Mouse (Mus musculus) G1E (cell line): Measurements from ENCODE around the gene Clec12b. TPM values are rescaled to one million over a fixed set of nuclear protein-coding genes. Genes with fewer than 3 reads are reported as not detected.

Experiments used
- ATAC-seq: 2 replicates; pipeline ENCODE4 v1.8.0; 2016; ENCODE audit warnings: mild to moderate bottlenecking; ENCODE audit not compliant: insufficient number of reproducible peaks, poor library complexity, low FRiP score, severe bottlenecking; ENCODE audit errors: extremely low read depth
- DNase-seq: peaks from one replicate; pipeline ENCODE4 v3.0.0; 2012; ENCODE audit warnings: low spot score
- H3K27me3 ChIP-seq: 2 replicates; pipeline ENCODE4 v1.6.1; 2012; ENCODE audit warnings: mild to moderate bottlenecking, low read length, inconsistent platforms; ENCODE audit not compliant: insufficient read depth
- H3K36me3 ChIP-seq: replicated peaks from 2 replicates; pipeline ENCODE3; 2012; ENCODE audit warnings: mild to moderate bottlenecking, inconsistent platforms
- H3K4me1 ChIP-seq: 2 replicates; pipeline ENCODE4 v1.6.1; 2012; ENCODE audit warnings: low read depth, low read length, inconsistent platforms, mixed read lengths; ENCODE audit not compliant: insufficient read depth
- H3K4me3 ChIP-seq: 2 replicates; pipeline ENCODE4 v1.5.1; 2012; ENCODE audit warnings: low read depth, mild to moderate bottlenecking, inconsistent platforms, low read length, moderate library complexity, mixed read lengths
- H3K9me3 ChIP-seq: replicated peaks from 2 replicates; pipeline ENCODE4 v1.6.1; 2012; ENCODE audit warnings: inconsistent platforms
- CTCF ChIP-seq: IDR thresholded peaks from 2 replicates; pipeline ENCODE4 v1.5.1; 2012; ENCODE audit warnings: low read depth, low read length, inconsistent platforms, mixed read lengths
- GATA1 ChIP-seq: IDR thresholded peaks from 2 replicates; pipeline ENCODE4 v1.6.1; 2012; ENCODE audit warnings: borderline replicate concordance, low read length, inconsistent platforms, mixed read lengths
- GATA2 ChIP-seq: IDR thresholded peaks from 2 replicates; pipeline ENCODE4 v1.6.1; 2012; ENCODE audit warnings: low read depth, low read length, inconsistent platforms, borderline replicate concordance
- POLR2AphosphoS5 ChIP-seq: IDR thresholded peaks from 2 replicates; pipeline ENCODE4 v1.6.1; 2012; ENCODE audit warnings: low read depth, low read length, inconsistent platforms; ENCODE audit not compliant: insufficient replicate concordance
- TAL1 ChIP-seq: conservative IDR thresholded peaks from 2 replicates; pipeline ENCODE4 v1.6.1; 2012; ENCODE audit warnings: low read depth, low read length, inconsistent platforms, mixed read lengths
- polyA plus RNA-seq: library from polyadenylated mRNA; stranded (reverse); fragments of >175 nt; gene quantifications from 2 replicates; pipeline ENCODE4 v1.2.3, GENCODE M21; 2012
- total RNA-seq, 2 experiments: library from RNA; stranded (forward) in 1 of 2; stranded (reverse) in 1 of 2; fragments of 200-1000 nt in 1 of 2; fragments of >200 nt in 1 of 2; fragmentation: Nextera tagmentation in 1 of 2; gene quantifications; 2 replicates each; pipeline ENCODE4 v1.2.3; 2014 to 2017

Gene Clec12b
- total and polyA plus RNA-seq, 3 experiments = 0.11 TPM; not detected in 2

DNA sequence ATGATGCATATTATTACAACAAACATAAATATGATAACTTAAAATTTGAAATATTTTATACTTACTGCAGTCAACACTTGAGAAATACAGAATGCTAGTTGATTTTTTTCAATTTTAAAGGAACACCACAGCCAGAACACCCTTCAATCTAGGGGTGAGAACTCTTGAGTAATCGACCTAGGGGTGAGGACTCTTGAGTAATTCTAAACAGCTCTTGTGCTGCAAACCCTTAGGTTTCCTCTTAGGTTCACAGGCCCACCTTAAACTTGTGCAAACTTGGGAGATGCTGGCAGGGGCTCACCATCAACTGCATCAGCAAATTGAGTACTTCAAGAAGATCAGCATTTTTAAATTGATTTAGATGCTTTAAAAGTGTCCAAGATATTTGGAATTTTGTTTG lies 47.9 kb downstream of the Clec12b start:
- H3K27me3 ChIP-seq = no peaks in the 10 kb centered on the region
- DNase-seq = no peak
- no peak for ATAC-seq
- no peaks in the 10 kb centered on the region for H3K4me1 ChIP-seq
- H3K9me3 ChIP-seq = peaks cover 25% of the 10 kb centered on the region
- TF ChIP-seq TAL1 (no peak), GATA2 (no peak), GATA1 (no peak), POLR2AphosphoS5 (no peak), CTCF (no peak)
- H3K4me3 ChIP-seq = no peak overlapping the region
- H3K36me3 ChIP-seq = no peaks in the 10 kb centered on the region

DNA sequence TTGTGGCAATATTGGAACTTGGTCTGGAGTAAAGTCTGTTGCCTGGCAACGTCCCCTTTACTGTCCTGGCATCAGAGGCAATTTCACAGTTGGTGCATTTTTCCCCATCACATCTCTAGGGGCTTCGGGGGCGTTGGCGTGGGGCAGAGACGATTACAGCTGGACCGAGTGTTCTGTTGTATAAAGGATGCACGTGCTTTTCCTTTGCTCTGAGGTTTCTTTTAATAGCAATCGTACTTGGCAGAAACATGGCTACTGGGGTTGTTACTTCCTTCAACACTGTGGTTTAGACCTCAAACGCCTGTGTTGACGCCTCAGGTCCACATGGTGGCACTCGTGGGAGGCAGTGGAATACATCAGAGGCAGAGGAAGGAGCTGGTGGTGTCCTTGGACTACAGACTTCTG lies 52.0 kb downstream of the Clec12b start:
- Histone ChIP-seq H3K4me3 (no peak overlapping the region), H3K27me3 (no peaks in the 10 kb centered on the region), H3K4me1 (no peaks in the 10 kb centered on the region), H3K36me3 (no peaks in the 10 kb centered on the region), H3K9me3 (peaks cover 31% of the 10 kb centered on the region)
- ATAC-seq (no peak), DNase-seq (no peak)
- TF ChIP-seq TAL1 = no peak
- no peak for TF ChIP-seq POLR2AphosphoS5
- no peak for TF ChIP-seq GATA1
- TF ChIP-seq CTCF = no peak
- TF ChIP-seq GATA2 = no peak

GRCm38 (mm10) chr6:129331610-129332009 lies 54.1 kb downstream of the Clec12b start, which contains the start of gene 4922502D21Rik:
Gene 4922502D21Rik (minus strand): TSS chr6:129331796.
- TF ChIP-seq POLR2AphosphoS5 = no peak
- TF ChIP-seq CTCF = no peak
- no peak for TF ChIP-seq GATA1
- no peak for TF ChIP-seq GATA2
- no peak for TF ChIP-seq TAL1
- H3K36me3 ChIP-seq = no peaks in the 10 kb centered on the region
- DNase-seq = no peak
- no peak for ATAC-seq
- no peak within 1 kb of the TSS for H3K4me3 ChIP-seq
- H3K27me3 ChIP-seq = no peaks in the 10 kb centered on the region
- peaks cover 28% of the 10 kb centered on the region for H3K9me3 ChIP-seq
- no peaks in the 10 kb centered on the region for H3K4me1 ChIP-seq

DNA sequence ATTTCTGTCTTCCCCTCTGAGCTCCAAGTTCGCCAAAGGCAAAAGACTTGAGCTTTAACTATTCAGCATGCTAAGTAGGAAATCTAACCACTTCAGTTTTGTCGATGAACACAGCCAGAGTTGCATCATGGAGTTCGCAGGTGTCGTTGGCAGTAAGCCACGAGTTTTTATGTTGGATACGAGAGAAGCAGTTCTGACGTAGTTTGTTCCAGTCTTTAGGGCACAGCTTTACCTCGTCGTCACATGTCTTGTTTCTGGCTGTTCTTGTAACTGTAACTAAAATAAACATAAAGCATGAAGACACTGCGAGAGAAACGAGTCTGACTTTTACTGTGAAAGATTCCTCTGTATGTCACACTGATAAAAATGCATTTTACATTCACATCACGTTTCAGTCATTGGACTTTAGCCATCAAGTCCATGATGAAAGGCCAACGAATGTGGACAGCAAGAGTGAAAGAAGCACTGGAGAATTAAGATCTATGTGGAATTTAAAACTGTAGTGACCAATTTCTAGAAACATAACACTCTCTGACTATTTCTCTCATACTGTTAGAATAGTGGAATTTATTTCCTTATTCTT lies 59.0 kb downstream of the Clec12b start:
- no peak for DNase-seq
- TF ChIP-seq GATA2 = no peak
- TF ChIP-seq GATA1 = no peak
- Histone ChIP-seq H3K27me3 (no peaks in the 10 kb centered on the region), H3K9me3 (peaks cover 19% of the 10 kb centered on the region), H3K4me3 (no peak overlapping the region), H3K36me3 (no peaks in the 10 kb centered on the region), H3K4me1 (no peaks in the 10 kb centered on the region)
- ATAC-seq = no peak

DNA sequence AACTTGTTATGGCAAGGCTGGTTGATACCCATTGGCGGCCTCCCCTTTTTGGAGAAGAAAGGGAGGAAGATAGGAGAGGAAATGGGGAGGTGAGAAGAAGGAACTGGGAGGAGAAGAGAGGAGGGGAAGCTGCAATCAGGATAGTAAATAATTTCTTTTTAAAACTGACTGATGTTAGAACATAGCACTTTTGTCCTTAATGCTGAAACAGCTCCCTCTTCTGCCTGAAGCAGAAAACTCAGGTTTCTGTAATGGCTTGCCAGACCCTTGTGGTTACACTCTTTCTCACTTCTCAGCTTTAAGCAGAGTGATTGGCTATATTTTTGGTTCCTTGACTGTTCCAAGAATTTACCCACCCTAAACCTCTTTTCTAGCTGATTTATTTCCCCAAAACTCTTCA lies 59.7 kb downstream of the Clec12b start:
- ATAC-seq = no peak
- H3K9me3 ChIP-seq = peaks cover 17% of the 10 kb centered on the region
- H3K4me1 ChIP-seq = no peaks in the 10 kb centered on the region
- no peak overlapping the region for H3K4me3 ChIP-seq
- DNase-seq = no peak
- TF ChIP-seq CTCF = no peak
- TF ChIP-seq TAL1 = no peak
- no peaks in the 10 kb centered on the region for H3K36me3 ChIP-seq
- no peaks in the 10 kb centered on the region for H3K27me3 ChIP-seq

Other genes starting within 250 kb of the Clec12b start
- gene Clec2d, start 205.3 kb downstream of the Clec12b start, total RNA-seq (2014; fragmentation: Nextera tagmentation) = not detected in 2 replicates
- 0.12 TPM in 1 of 2 replicates, not detected in the other for gene Clec2d, start 205.3 kb downstream of the Clec12b start, total RNA-seq (2017)
- not detected in 2 replicates for gene Clec2d, start 205.3 kb downstream of the Clec12b start, polyA plus RNA-seq
- not detected in 2 replicates for gene Cd69, start 110.4 kb downstream of the Clec12b start, total RNA-seq (2014; fragmentation: Nextera tagmentation)
- 0.12 TPM in 1 of 2 replicates, not detected in the other for gene Cd69, start 110.4 kb downstream of the Clec12b start, total RNA-seq (2017)
- gene Cd69, start 110.4 kb downstream of the Clec12b start, polyA plus RNA-seq = not detected in 2 replicates
- not detected in 2 replicates for gene 4922502D21Rik, start 54.1 kb downstream of the Clec12b start, total RNA-seq (2014; fragmentation: Nextera tagmentation)
- gene 4922502D21Rik, start 54.1 kb downstream of the Clec12b start, total RNA-seq (2017) = not detected in 2 replicates
- not detected in 2 replicates for gene 4922502D21Rik, start 54.1 kb downstream of the Clec12b start, polyA plus RNA-seq
- not detected in 2 replicates for gene Clec12a, start 43.2 kb downstream of the Clec12b start, total RNA-seq (2014; fragmentation: Nextera tagmentation)
- gene Clec12a, start 43.2 kb downstream of the Clec12b start, total RNA-seq (2017) = 0.11 and 0.17 TPM in 2 replicates
- not detected in 2 replicates for gene Clec12a, start 43.2 kb downstream of the Clec12b start, polyA plus RNA-seq
- not detected in 2 replicates for gene Clec1b, start 11.4 kb upstream of the Clec12b start, total RNA-seq (2014; fragmentation: Nextera tagmentation)
- 0.22 TPM in 1 of 2 replicates, not detected in the other for gene Clec1b, start 11.4 kb upstream of the Clec12b start, total RNA-seq (2017)
- gene Clec1b, start 11.4 kb upstream of the Clec12b start, polyA plus RNA-seq = not detected in 2 replicates
- gene Clec9a, start 23.0 kb upstream of the Clec12b start, total RNA-seq (2014; fragmentation: Nextera tagmentation) = not detected in 2 replicates
- gene Clec9a, start 23.0 kb upstream of the Clec12b start, total RNA-seq (2017) = 0.06 and 0.11 TPM in 2 replicates
- gene Clec9a, start 23.0 kb upstream of the Clec12b start, polyA plus RNA-seq = not detected in 2 replicates
- not detected in 2 replicates for gene Clec1a, start 66.1 kb upstream of the Clec12b start, total RNA-seq (2014; fragmentation: Nextera tagmentation)
- under 0.01 and 0.05 TPM in 2 replicates for gene Clec1a, start 66.1 kb upstream of the Clec12b start, total RNA-seq (2017)
- not detected in 2 replicates for gene Clec1a, start 66.1 kb upstream of the Clec12b start, polyA plus RNA-seq
- not detected in 2 replicates for gene Olr1, start 121.3 kb upstream of the Clec12b start, total RNA-seq (2014; fragmentation: Nextera tagmentation)
- gene Olr1, start 121.3 kb upstream of the Clec12b start, total RNA-seq (2017) = 0.58 and 1.4 TPM in 2 replicates
- not detected in 2 replicates for gene Olr1, start 121.3 kb upstream of the Clec12b start, polyA plus RNA-seq
- gene Tmem52b, start 126.7 kb upstream of the Clec12b start, total RNA-seq (2014; fragmentation: Nextera tagmentation) = not detected in 2 replicates
- gene Tmem52b, start 126.7 kb upstream of the Clec12b start, total RNA-seq (2017) = 0.05 and 0.12 TPM in 2 replicates
- not detected in 2 replicates for gene Tmem52b, start 126.7 kb upstream of the Clec12b start, polyA plus RNA-seq
- gene Gabarapl1, start 147.3 kb upstream of the Clec12b start, total RNA-seq (2014; fragmentation: Nextera tagmentation) = 13.0 and 17.6 TPM in 2 replicates
- gene Gabarapl1, start 147.3 kb upstream of the Clec12b start, total RNA-seq (2017) = 51.7 and 67.0 TPM in 2 replicates
- gene Gabarapl1, start 147.3 kb upstream of the Clec12b start, polyA plus RNA-seq = 51.5 and 55.4 TPM in 2 replicates
- gene Klre1, start 192.0 kb upstream of the Clec12b start, total RNA-seq (2014; fragmentation: Nextera tagmentation) = not detected in 2 replicates
- gene Klre1, start 192.0 kb upstream of the Clec12b start, total RNA-seq (2017) = 0.12 and 0.16 TPM in 2 replicates
- not detected in 2 replicates for gene Klre1, start 192.0 kb upstream of the Clec12b start, polyA plus RNA-seq
- gene Klrd1, start 205.9 kb upstream of the Clec12b start, total RNA-seq (2014; fragmentation: Nextera tagmentation) = not detected in 2 replicates
- gene Klrd1, start 205.9 kb upstream of the Clec12b start, total RNA-seq (2017) = not detected in 2 replicates
- gene Klrd1, start 205.9 kb upstream of the Clec12b start, polyA plus RNA-seq = not detected in 2 replicates
- not detected in 2 replicates for gene Klrk1, start 238.0 kb upstream of the Clec12b start, total RNA-seq (2014; fragmentation: Nextera tagmentation)
- 0.12 and 0.38 TPM in 2 replicates for gene Klrk1, start 238.0 kb upstream of the Clec12b start, total RNA-seq (2017)
- not detected in 2 replicates for gene Klrk1, start 238.0 kb upstream of the Clec12b start, polyA plus RNA-seq